In genomic region chr2:33659288-33659629, GRCm38 (mm10) we compare ENCODE assay signal across 9 mouse cellular contexts. TPM values are rescaled to one million over a fixed set of nuclear protein-coding genes. Genes with fewer than 3 reads are reported as not detected.
A peak's percentile ranks its signal among the peaks of the same experiment; 100 is the strongest.
DNase-seq lines count a peak whose midpoint lies in the region; ATAC-seq and TF ChIP-seq lines count a peak whose summit lies in the region.
"Had no signal": no experiment of that assay in that cellular context is flagged by ENCODE, and none has a peak within 500 bp of the region (broad histone marks: within the 10 kb centered on the region; RNA-seq: fewer than 3 reads in every experiment).

No protein-coding gene starts in this region.

- 0 out of 2 replicates have a peak, but pooled peaks have one; percentile 56 for ATAC-seq in embryonic facial prominence, embryonic 11.5 days (replicated peaks; ENCODE audit: insufficient number of reproducible peaks, low FRiP score, low TSS enrichment, low read depth)
- ATAC-seq in hindbrain, postnatal 0 days = peak; percentile 72
- ATAC-seq in lung, embryonic 15.5 days (ENCODE audit: borderline replicate concordance, extremely low read depth, low FRiP score, low TSS enrichment) = peak; percentile 46; the same call in 1 of the 2 replicates

- peak; percentile 44 for DNase-seq in gastrocnemius, adult 2 months
- DNase-seq in gastrocnemius, adult 8-10 months (ENCODE audit: low spot score in 2 of 2) = no peak
- no peak for DNase-seq in embryonic facial prominence, embryonic 11.5 days (ENCODE audit: low spot score)
- DNase-seq in hindbrain, postnatal 0 days (ENCODE audit: low spot score) = peak; percentile 61
- no peak for DNase-seq in layer of hippocampus, adult 9-11 months
- no peak for DNase-seq in cerebellum, adult 18-20 months
- DNase-seq in layer of hippocampus, adult 8-10 months (ENCODE audit: low spot score in 2 of 2) = no peak

- no peak overlapping the region for H3K27ac ChIP-seq in gastrocnemius, adult 2 months
- no peak overlapping the region for H3K27ac ChIP-seq in embryonic facial prominence, embryonic 11.5 days (replicated peaks; ENCODE audit: low read depth, low read length)
- H3K27ac ChIP-seq in hindbrain, postnatal 0 days = no peak overlapping the region
- H3K27ac ChIP-seq in lung, embryonic 15.5 days = no peak overlapping the region

- no peak overlapping the region for H3K9ac ChIP-seq in embryonic facial prominence, embryonic 11.5 days (replicated peaks; ENCODE audit: low read length)
- no peak overlapping the region for H3K9ac ChIP-seq in hindbrain, postnatal 0 days (replicated peaks; ENCODE audit: low read length)
- H3K9ac ChIP-seq in lung, embryonic 15.5 days = no peak overlapping the region

- TF ChIP-seq CTCF in gastrocnemius, adult 2 months (IDR thresholded peaks at IDR 0.05) = no peak
- no peak for TF ChIP-seq CTCF in hindbrain, postnatal 0 days (IDR thresholded peaks at IDR 0.05; ENCODE audit: low read depth)

- intact Hi-C loops in gastrocnemius, adult 2 months (cut with DNase I) = no loop called here

- H3K4me1 ChIP-seq in embryonic facial prominence, embryonic 11.5 days (ENCODE audit: control insufficient read depth, insufficient read depth, low read length) = no peaks in the 10 kb centered on the region
- H3K4me1 ChIP-seq in hindbrain, postnatal 0 days (ENCODE audit: insufficient read depth, low read length) = peaks cover 4% of the 10 kb centered on the region; the same call in 1 of the 2 replicates
- peaks cover 2% of the 10 kb centered on the region; the same call in 1 of the 2 replicates for H3K4me1 ChIP-seq in lung, embryonic 15.5 days

- H3K9me3 ChIP-seq in embryonic facial prominence, embryonic 11.5 days (replicated peaks; ENCODE audit: control insufficient read depth, low read length) = no peaks in the 10 kb centered on the region
- no peaks in the 10 kb centered on the region for H3K9me3 ChIP-seq in hindbrain, postnatal 0 days (ENCODE audit: low read length)
- no peaks in the 10 kb centered on the region for H3K9me3 ChIP-seq in lung, embryonic 15.5 days

- H3K4me2 ChIP-seq in embryonic facial prominence, embryonic 11.5 days (ENCODE audit: low read depth, low read length) = peak overlapping the region; percentile 19; the same call in 1 of the 2 replicates
- H3K4me2 ChIP-seq in hindbrain, postnatal 0 days (ENCODE audit: low read depth, low read length) = peak overlapping the region; percentile 37
- H3K4me2 ChIP-seq in lung, embryonic 15.5 days = peak overlapping the region; percentile 42

- no peaks in the 10 kb centered on the region for H3K36me3 ChIP-seq in embryonic facial prominence, embryonic 11.5 days (replicated peaks; ENCODE audit: control insufficient read depth, insufficient read depth, low read depth, low read length)
- no peaks in the 10 kb centered on the region for H3K36me3 ChIP-seq in hindbrain, postnatal 0 days (ENCODE audit: insufficient read depth, low read length)
- no peaks in the 10 kb centered on the region for H3K36me3 ChIP-seq in lung, embryonic 15.5 days

- 0 out of 2 replicates have a peak overlapping the region, but pooled peaks have one; percentile 24 for H3K4me3 ChIP-seq in gastrocnemius, adult 2 months
- no peak overlapping the region for H3K4me3 ChIP-seq in embryonic facial prominence, embryonic 11.5 days (ENCODE audit: low read depth, low read length)
- no peak overlapping the region for H3K4me3 ChIP-seq in hindbrain, postnatal 0 days (ENCODE audit: low read length)
- peak overlapping the region; percentile 21; the same call in 1 of the 2 replicates for H3K4me3 ChIP-seq in lung, embryonic 15.5 days

- H3K27me3 ChIP-seq in embryonic facial prominence, embryonic 11.5 days (ENCODE audit: control insufficient read depth, insufficient read depth, low read length) = no peaks in the 10 kb centered on the region
- H3K27me3 ChIP-seq in hindbrain, postnatal 0 days (ENCODE audit: insufficient read depth, low read length) = no peaks in the 10 kb centered on the region
- no peaks in the 10 kb centered on the region for H3K27me3 ChIP-seq in lung, embryonic 15.5 days

- 1% methylated on average over 7 of the region's 7 CpGs for WGBS in embryonic facial prominence, embryonic 11.5 days
- 4% methylated on average over 7 of the region's 7 CpGs for WGBS in hindbrain, postnatal 0 days
- 6% methylated on average over 7 of the region's 7 CpGs for WGBS in lung, embryonic 15.5 days

RNA-seq across cellular contexts. Expression of gene Lmx1b, which starts 18.9 kb away (rescaled TPM):
- under 1 TPM; 0.18 to 0.25 TPM for total RNA-seq in gastrocnemius, adult 2 months (2021)
- total RNA-seq in gastrocnemius, adult 8-10 months (2022) = under 1 TPM in 3 of 4 experiments, not detected in 1; 0.07 to 0.24 (median 0.19) TPM
- 1.2 TPM in 2 replicates for polyA plus RNA-seq in embryonic facial prominence, embryonic 11.5 days (2014; fragmentation: Nextera tagmentation; extraction: Ambion mirVana)
- total RNA-seq in hindbrain, postnatal 0 days (2014; rRNA removed) = 17.3 and 21.1 TPM in 2 replicates
- polyA plus RNA-seq in hindbrain, postnatal 0 days (2015; fragmentation: Nextera tagmentation; extraction: Ambion mirVana) = 2.1 and 2.2 TPM in 2 replicates
- polyA plus RNA-seq in lung, embryonic 15.5 days (2015; fragmentation: Nextera tagmentation; extraction: Ambion mirVana) = 0.09 TPM in 1 of 2 replicates, not detected in the other
- under 1 TPM in 2 of 4 experiments, not detected in 2; 0.08 to 0.55 TPM for total RNA-seq in layer of hippocampus, adult 8-10 months (2022)
- polyA plus RNA-seq: gonadal fat pad, adult 2 months had no signal

Comparison
In these comparisons a context has a peak if more than half of its experiments do, and no peak if none do; other contexts are left out.
1. DNase-seq: peak in gastrocnemius, adult 2 months (single experiment) and hindbrain, postnatal 0 days (single experiment); none in gastrocnemius, adult 8-10 months (0 of 2), embryonic facial prominence, embryonic 11.5 days (single experiment), layer of hippocampus, adult 9-11 months (single experiment), cerebellum, adult 18-20 months (0 of 2) and layer of hippocampus, adult 8-10 months (0 of 2).
2. H3K4me3 ChIP-seq: peak in gastrocnemius, adult 2 months (single experiment) and lung, embryonic 15.5 days (single experiment); none in embryonic facial prominence, embryonic 11.5 days (single experiment) and hindbrain, postnatal 0 days (single experiment).
3. RNA of gene Lmx1b, which starts 18.9 kb away (total RNA-seq): 17.3 to 21.1 TPM in hindbrain, postnatal 0 days; 0.08 to 0.55 TPM in layer of hippocampus, adult 8-10 months, 0.18 to 0.25 TPM in gastrocnemius, adult 2 months and 0.07 to 0.24 TPM in gastrocnemius, adult 8-10 months; every median in the first group is over 10 times any median in the second.
4. Peak in every context shown above with its lines, with median percentiles within 50 percentile points of each other: ATAC-seq and H3K4me2 ChIP-seq.